Mouse (Mus musculus): ENCODE results near the gene Cep295.
"Not testable (repeated sequence)": the region's sequence is repeated elsewhere in the genome, so short reads cannot be mapped to it uniquely, and the experiment has no call there.

Cep295 gene

DNA sequence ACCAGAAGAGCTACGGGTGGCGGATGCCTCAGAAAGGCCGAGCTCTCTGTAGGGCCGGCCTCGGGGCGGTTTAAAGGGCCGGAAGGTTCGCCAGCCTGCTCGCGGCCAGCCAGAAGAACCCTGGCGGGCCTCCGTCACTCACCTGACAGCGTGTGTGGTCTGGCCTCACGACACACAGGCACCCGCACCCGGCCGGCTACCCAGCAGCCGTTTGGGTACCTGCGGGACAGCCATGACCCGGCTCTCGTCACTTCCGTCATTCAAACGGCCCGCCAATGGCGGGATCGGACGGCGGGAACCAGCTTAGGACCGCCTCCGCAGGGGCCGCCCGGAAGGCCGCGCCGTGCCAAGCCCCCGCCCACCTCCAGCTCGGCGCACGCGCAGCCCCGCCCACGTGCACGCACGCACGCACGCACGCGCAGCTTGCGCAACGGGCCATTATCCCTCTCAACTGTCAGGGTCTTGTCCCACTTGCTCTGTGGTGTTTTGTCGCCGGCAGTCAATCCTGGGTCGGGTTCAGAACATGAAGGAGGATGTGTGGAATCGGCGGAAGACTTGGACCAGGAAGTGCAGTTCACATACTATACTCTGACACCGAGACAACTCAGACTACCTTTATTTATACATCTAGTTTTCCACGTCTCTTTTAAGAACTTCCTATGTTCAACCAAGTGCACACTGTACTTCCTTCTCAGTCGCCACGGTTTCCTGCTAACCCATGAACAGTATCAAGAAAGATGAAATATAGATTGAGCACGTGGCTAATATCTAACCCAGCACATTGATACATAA lies at the start of gene Cep295:
Gene Cep295 (minus strand): TSS at position 305 of the 792 bp plus-strand sequence.
- DNase-seq (ENCODE audit: low spot score), result peak; percentile 97

GRCm38 (mm10) chr9:15397591-15397990 lies 40.0 kb upstream of the Cep295 start:
- DNase-seq (ENCODE audit: low spot score), result no peak

GRCm38 (mm10) chr9:15395353-15395942 lies 37.9 kb upstream of the Cep295 start:
- no peak for DNase-seq (ENCODE audit: low spot score)

DNA sequence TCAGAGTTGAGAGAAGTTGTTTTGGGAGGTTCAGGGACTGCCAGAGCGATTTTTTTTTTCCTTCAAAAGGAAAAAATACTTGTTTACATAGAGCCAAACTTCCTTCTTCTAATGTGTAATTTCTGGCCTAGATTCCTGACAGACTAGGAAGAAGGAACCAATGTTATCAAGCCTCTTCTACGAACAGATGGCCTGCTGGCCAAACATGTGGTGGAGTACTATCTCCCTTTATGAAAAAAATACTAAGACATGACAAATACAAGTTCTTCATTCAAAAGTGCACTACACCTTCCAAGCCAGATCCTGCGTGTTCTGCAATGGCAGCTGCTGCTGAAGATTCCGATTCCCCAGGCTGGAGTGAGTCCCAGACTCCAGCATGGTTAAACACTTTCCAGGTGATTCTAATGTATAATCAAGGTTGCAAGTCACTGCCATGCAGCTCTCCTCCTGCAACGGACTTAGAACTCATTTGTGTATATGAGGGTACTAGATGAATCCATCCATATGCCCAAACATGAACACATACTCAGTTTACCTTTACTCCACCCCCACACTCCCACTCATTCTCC lies 29.6 kb upstream of the Cep295 start:
- DNase-seq (ENCODE audit: low spot score), result no peak

DNA sequence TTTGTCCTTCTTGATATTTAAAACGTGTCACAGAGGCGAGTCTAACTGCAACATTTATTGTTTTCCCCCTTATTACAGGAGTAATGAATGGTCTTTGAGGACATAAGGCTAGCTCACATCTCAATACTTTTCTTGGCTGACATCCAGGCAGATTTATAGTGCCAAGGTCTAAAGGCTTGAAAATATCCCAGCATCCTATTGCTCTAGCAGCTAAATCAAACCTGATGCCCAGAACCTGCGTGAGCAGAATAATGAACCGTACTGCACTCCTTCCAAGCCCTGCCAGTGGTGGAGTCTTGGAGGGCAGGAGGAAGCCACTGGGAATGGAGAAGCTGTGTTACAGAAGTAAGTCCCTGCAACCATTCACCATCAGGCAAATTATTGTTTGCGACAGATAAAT lies 26.7 kb upstream of the Cep295 start:
- DNase-seq (ENCODE audit: low spot score), result no peak

DNA sequence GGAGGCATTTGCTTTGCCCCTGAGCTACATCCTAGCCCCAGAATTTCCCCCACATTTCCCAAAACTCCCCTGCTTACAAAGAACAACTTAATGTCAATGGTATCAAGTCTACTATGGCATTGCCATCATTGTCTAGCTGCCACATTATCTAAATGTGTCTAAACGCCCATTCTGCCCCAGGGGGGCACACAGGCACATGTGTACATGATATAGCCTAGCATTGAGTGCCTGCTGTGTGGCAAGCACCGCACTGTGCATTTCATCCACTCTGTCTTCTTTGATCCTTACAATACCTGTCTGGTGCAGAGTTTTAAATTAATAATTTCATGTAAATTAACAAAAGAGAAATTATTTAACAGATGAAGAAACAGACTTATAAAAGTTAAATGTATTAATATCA lies 8.7 kb upstream of the Cep295 start:
- DNase-seq (ENCODE audit: low spot score), result no peak

DNA sequence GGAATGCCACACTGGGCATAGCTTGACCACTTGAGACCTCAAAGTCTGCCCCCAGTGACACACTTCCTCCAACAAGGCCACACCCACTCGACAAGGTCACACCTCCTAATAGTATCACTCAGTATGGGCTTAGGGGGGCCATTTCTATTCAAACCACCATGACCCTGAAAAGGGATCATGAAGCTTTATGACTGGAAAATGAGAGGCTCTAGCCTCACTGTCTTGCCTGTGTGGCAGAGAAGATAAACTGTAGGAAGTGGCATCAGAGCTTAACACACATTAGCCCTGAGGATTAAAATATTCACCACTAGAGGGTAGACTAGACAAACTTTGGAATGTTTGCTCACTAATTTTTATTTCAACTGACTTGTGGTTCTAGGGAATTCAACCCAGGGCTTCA lies 8.3 kb upstream of the Cep295 start:
- no peak for DNase-seq (ENCODE audit: low spot score)

DNA sequence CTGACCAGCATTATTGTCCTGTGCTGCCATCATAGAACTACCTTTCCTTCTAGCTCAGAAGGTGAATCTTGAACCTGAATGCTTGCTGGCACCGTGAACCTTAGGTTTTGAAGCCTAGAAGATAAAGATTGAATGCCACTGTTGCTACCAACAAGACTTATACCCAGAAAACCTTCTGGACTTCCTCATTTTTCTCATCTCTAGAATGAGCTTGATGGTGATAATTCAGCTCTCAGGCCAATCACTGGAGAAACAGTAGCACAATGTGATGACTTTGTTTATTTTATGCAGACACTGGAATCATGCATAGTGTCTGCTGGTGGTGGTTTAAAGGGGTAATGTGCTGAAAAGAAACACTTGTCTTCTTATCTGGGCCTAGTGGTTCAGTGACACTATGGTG lies 7.3 kb upstream of the Cep295 start:
- DNase-seq (ENCODE audit: low spot score), result no peak

DNA sequence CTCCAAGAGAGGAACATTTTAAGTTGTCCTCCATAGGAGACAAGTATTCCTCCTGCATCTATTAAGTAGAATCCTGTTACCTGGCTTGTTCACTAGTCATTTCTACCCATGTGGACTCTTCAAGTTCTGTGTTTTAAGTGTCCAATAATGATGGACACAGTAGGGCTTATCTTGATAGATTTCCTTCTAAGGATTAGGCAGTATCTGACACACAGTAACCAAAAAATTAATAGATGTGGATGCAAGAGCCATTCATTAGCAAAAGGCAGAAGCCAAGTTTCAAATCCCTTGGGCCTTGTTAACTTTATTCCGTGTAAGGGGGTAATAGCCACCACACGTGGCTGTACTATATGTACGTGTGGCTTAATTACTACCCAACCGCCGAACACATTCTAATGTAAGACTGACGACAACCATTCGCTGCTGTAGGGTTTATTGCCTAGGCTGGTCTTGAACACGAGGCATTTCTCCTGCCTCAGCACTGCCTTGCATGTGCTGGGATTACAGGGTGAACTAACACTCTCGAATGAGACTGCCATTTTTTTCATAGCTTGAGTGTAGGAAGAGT lies 588 bp downstream of the Cep295 start:
- DNase-seq (ENCODE audit: low spot score), result no peak

- DNase-seq (ENCODE audit: low spot score), result no peak
Measured at GRCm38 (mm10) chr9:15349925-15350324, 7.7 kb downstream of the Cep295 start.

DNA sequence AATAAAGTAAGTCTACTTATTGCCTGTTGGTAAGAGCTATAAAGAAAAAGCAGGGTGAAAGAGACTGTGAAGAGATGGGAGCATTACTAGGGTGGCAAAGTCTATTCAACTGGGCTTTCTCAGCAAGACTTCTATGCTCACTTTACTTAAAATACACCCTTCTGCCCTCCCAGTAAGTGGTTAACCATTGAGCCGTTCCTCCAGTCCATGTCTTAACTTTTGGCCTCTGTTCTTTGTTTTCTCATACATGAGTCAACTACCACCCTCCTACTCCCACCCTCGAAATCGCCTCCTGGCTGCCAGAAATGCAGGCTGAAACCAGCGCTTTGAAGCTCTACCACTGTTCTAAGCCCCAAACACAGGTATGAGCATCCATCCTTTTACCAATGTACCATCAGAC lies 19.8 kb downstream of the Cep295 start:
- no peak for DNase-seq (ENCODE audit: low spot score)

GRCm38 (mm10) chr9:15318170-15318742 lies 39.3 kb downstream of the Cep295 start:
- DNase-seq (ENCODE audit: low spot score), result no peak

DNA sequence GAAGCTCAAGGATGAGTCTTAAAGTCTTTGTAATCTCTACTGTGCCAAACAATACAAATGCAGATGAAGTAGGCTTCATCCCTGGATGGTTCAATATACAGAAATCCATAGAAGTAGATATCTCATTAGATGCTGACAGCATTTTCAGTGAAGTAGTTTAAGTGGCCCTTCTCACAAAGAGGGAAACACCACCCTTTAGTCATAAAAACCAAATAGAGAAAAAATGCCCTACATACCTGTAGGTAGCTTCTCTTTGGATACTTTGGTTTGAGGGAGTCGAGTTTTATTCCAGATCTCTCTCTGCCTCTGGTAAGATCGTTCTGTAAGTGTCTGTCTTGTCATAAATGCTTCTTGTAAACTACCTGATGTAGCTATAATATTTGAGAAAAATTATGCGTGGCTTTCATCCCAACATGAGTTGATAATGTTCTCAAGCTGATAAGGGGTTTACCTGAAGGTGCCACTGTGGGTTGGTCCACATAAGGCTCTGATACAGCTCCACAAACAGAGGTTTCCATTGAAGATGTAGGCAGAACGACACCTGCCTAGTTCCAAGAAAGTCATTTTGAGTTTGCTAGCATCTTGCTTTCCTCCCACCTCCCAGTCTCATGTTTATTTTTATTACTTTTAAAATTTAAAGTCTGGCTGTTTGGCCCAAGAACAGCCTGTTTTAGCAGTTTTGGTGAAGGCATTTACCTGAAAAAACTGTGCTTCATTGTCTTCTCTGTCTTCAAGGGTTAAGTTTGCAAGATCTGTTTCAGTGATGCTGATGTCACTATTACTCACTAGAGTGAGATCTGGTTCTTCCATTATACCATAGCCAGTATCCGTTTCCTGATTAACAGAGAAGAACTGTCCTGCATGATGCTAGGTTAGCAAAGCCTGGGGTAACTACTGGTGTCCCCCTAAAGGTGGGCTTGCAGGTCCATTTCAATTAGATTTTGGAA lies 40.1 kb downstream of the Cep295 start:
- no peak for DNase-seq (ENCODE audit: low spot score)

GRCm38 (mm10) chr9:15316296-15316695 lies 41.3 kb downstream of the Cep295 start:
- DNase-seq (ENCODE audit: low spot score), result not testable (repeated sequence)

- DNase-seq (ENCODE audit: low spot score), result no peak
Measured at GRCm38 (mm10) chr9:15314619-15315018, 43.0 kb downstream of the Cep295 start.

DNA sequence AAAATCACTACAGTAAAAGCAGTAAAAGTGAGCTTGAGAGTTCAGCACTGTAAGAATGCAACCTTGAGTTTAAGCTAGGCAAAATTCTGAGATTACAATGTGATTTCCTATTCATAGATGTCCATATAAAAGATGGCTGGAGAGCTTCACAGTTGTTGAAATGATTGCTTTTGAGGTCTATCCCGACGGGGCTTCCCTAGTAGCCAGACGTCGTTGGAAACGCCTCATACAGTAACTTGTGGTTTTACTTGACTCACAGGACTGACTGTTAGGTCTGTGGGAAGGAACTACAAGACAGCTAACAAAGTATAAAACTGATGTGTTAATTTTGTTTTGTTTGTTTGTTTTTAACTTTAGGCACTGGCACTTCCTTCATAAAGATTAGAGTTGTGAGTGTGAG lies 44.0 kb downstream of the Cep295 start:
- DNase-seq (ENCODE audit: low spot score), result no peak

- DNase-seq (ENCODE audit: low spot score), result no peak
Measured at GRCm38 (mm10) chr9:15312054-15312735, 45.4 kb downstream of the Cep295 start.

DNA sequence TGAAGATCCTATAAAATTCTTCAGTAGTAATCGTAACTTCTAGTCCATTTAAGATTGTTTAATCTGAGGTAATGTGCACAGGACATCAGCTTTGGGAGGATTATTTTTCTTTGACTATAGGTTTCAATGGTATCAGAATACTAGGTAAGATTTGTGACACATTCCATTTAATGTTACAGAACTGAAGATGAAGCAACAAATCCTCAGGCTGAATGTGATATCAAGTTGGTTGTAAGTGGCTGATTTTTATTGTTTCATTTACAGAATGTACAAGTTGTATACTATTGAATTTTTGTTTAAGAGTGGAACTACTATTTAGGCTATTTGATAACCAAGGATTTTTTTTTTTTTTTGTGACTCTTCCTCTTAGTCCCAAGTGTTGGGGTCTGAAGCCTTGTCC lies 47.4 kb downstream of the Cep295 start:
- DNase-seq (ENCODE audit: low spot score), result no peak

DNA sequence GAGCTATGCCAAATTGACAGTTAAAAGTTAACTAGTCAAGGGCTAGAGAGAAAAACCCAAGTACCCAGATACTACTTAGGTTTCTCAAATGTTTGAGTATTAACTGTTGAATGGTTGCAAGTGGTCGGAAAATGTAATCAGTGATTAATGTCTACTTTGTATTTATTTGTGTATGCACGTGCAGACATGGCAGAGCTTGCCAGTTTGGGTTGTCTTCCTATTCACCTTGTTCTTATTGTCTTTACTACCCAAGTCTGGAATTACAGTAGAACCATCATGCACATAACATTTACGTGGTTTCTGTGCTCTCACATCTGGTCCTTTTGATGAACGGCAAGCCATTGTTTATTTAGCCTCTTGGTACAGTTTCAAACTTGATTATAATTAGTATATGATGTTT lies 48.2 kb downstream of the Cep295 start:
- DNase-seq (ENCODE audit: low spot score), result no peak

DNA sequence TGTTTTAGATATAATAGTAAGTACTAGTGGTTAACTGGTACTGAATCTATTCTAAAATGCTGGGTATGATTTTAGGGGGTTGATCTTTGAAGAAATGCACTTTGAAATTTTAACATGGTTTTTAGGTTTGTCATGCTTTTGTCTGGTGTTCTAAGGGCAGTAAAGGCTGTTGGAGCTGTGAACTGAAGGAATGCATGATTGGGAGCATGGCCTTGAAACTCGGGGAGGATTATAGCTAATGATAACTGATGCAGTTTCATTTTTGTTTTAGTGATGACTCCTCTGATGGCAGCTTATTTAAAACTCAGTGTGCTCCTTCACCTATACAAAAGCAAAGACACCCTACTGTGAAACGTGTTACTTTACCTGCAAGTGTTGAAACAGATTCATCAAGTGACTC lies 49.3 kb downstream of the Cep295 start:
- no peak for DNase-seq (ENCODE audit: low spot score)

- DNase-seq (ENCODE audit: low spot score), result no peak
Measured at GRCm38 (mm10) chr9:15307257-15307656, 50.3 kb downstream of the Cep295 start.

Measured in urinary bladder, postnatal 14 days (tissue).